Mouse (Mus musculus): ENCODE measurements at regions not wholly inside any gene's neighbourhood (a gene's known extent, or its start where the extent isn't known, plus 50 kb on each side); places are given as distances from the start of the nearest gene placed in this dataset.

GRCm38 (mm10) chr3:121021126-121021848 is 150.2 kb downstream of the Rwdd3 start:
- Histone ChIP-seq H3K9me3 (ENCODE audit: control insufficient read depth, low read length) (no peaks in the 10 kb centered on the region), H3K4me2 (ENCODE audit: low read depth) (no peak overlapping the region), H3K4me3 (ENCODE audit: insufficient read depth in 1 of 2, low read depth in 2 of 2, low read length in 2 of 2) (no peak overlapping the region), H3K27me3 (ENCODE audit: control insufficient read depth, insufficient read depth, low read length) (no peaks in the 10 kb centered on the region), H3K9ac (replicated peaks) (no peak overlapping the region), H3K27ac (no peak overlapping the region), H3K36me3 (replicated peaks; ENCODE audit: control insufficient read depth, insufficient read depth, low read depth) (no peaks in the 10 kb centered on the region), H3K4me1 (replicated peaks; ENCODE audit: control insufficient read depth in 2 of 2, insufficient read depth in 2 of 2, low read length in 1 of 2) (no peaks in the 10 kb centered on the region)
- ATAC-seq (ENCODE audit: insufficient read depth) (no peak), DNase-seq (ENCODE audit: low read depth in 3 of 3, low spot score in 3 of 3) (no peak)
- TF ChIP-seq EP300 (IDR thresholded peaks at IDR 0.05; ENCODE audit: low read depth) = no peak
- TF ChIP-seq CTCF (IDR thresholded peaks at IDR 0.05; ENCODE audit: low read depth) = no peak
- WGBS (ENCODE audit: insufficient replicate concordance) = 59% methylated on average over 4 of the region's 4 CpGs

GRCm38 (mm10) chr3:121009223-121009622 is 162.3 kb downstream of the Rwdd3 start:
- Histone ChIP-seq H3K9me3 (ENCODE audit: control insufficient read depth, low read length) (no peaks in the 10 kb centered on the region), H3K4me2 (ENCODE audit: low read depth) (no peak overlapping the region), H3K27ac (no peak overlapping the region), H3K27me3 (ENCODE audit: control insufficient read depth, insufficient read depth, low read length) (no peaks in the 10 kb centered on the region), H3K9ac (replicated peaks) (no peak overlapping the region), H3K4me3 (ENCODE audit: insufficient read depth in 1 of 2, low read depth in 2 of 2, low read length in 2 of 2) (no peak overlapping the region), H3K36me3 (replicated peaks; ENCODE audit: control insufficient read depth, insufficient read depth, low read depth) (no peaks in the 10 kb centered on the region), H3K4me1 (replicated peaks; ENCODE audit: control insufficient read depth in 2 of 2, insufficient read depth in 2 of 2, low read length in 1 of 2) (no peaks in the 10 kb centered on the region)
- DNase-seq (ENCODE audit: low read depth in 3 of 3, low spot score in 3 of 3) (no peak), ATAC-seq (ENCODE audit: insufficient read depth) (no peak)
- 64% methylated on average over 6 of the region's 6 CpGs for WGBS (ENCODE audit: insufficient replicate concordance)
- TF ChIP-seq CTCF (IDR thresholded peaks at IDR 0.05; ENCODE audit: low read depth) (no peak), EP300 (IDR thresholded peaks at IDR 0.05; ENCODE audit: low read depth) (no peak)

GRCm38 (mm10) chr3:120983556-120984270 is 187.8 kb downstream of the Rwdd3 start:
- WGBS (ENCODE audit: insufficient replicate concordance) = 60% methylated on average over 17 of the region's 17 CpGs
- no peak overlapping the region for H3K4me2 ChIP-seq (ENCODE audit: low read depth)
- no peak for ATAC-seq (ENCODE audit: insufficient read depth)
- H3K9me3 ChIP-seq (ENCODE audit: control insufficient read depth, low read length) = no peaks in the 10 kb centered on the region
- no peaks in the 10 kb centered on the region for H3K4me1 ChIP-seq (replicated peaks; ENCODE audit: control insufficient read depth in 2 of 2, insufficient read depth in 2 of 2, low read length in 1 of 2)
- DNase-seq (ENCODE audit: low read depth in 3 of 3, low spot score in 3 of 3) = no peak
- H3K27ac ChIP-seq = no peak overlapping the region
- H3K9ac ChIP-seq (replicated peaks) = no peak overlapping the region
- no peaks in the 10 kb centered on the region for H3K36me3 ChIP-seq (replicated peaks; ENCODE audit: control insufficient read depth, insufficient read depth, low read depth)
- no peaks in the 10 kb centered on the region for H3K27me3 ChIP-seq (ENCODE audit: control insufficient read depth, insufficient read depth, low read length)
- TF ChIP-seq CTCF (IDR thresholded peaks at IDR 0.05; ENCODE audit: low read depth) = no peak
- no peak for TF ChIP-seq EP300 (IDR thresholded peaks at IDR 0.05; ENCODE audit: low read depth)
- H3K4me3 ChIP-seq (ENCODE audit: insufficient read depth in 1 of 2, low read depth in 2 of 2, low read length in 2 of 2) = no peak overlapping the region

- DNase-seq (ENCODE audit: low read depth in 3 of 3, low spot score in 3 of 3) (no peak), ATAC-seq (ENCODE audit: insufficient read depth) (no peak)
- Histone ChIP-seq H3K4me3 (ENCODE audit: insufficient read depth in 1 of 2, low read depth in 2 of 2, low read length in 2 of 2) (no peak overlapping the region), H3K4me2 (ENCODE audit: low read depth) (no peak overlapping the region), H3K9me3 (ENCODE audit: control insufficient read depth, low read length) (no peaks in the 10 kb centered on the region), H3K27me3 (ENCODE audit: control insufficient read depth, insufficient read depth, low read length) (no peaks in the 10 kb centered on the region), H3K27ac (no peak overlapping the region), H3K4me1 (replicated peaks; ENCODE audit: control insufficient read depth in 2 of 2, insufficient read depth in 2 of 2, low read length in 1 of 2) (no peaks in the 10 kb centered on the region), H3K9ac (replicated peaks) (no peak overlapping the region), H3K36me3 (replicated peaks; ENCODE audit: control insufficient read depth, insufficient read depth, low read depth) (no peaks in the 10 kb centered on the region)
- TF ChIP-seq CTCF (IDR thresholded peaks at IDR 0.05; ENCODE audit: low read depth) = no peak
- 21% methylated on average over 10 of the region's 10 CpGs for WGBS (ENCODE audit: insufficient replicate concordance)
These were observed 188.5 kb downstream of the Rwdd3 start for GRCm38 (mm10) chr3:120982795-120983555.

- no peak for DNase-seq (ENCODE audit: low read depth in 3 of 3, low spot score in 3 of 3)
These were observed 189.3 kb downstream of the Rwdd3 start for GRCm38 (mm10) chr3:120982218-120982617.

More at GRCm38 (mm10) chr3:120982218-120982617, 189.3 kb downstream of the Rwdd3 start:
- H3K27me3 ChIP-seq (ENCODE audit: control insufficient read depth, insufficient read depth, low read length) = no peaks in the 10 kb centered on the region
- no peak overlapping the region for H3K4me2 ChIP-seq (ENCODE audit: low read depth)
- H3K27ac ChIP-seq = no peak overlapping the region
- no peaks in the 10 kb centered on the region for H3K4me1 ChIP-seq (replicated peaks; ENCODE audit: control insufficient read depth in 2 of 2, insufficient read depth in 2 of 2, low read length in 1 of 2)
- ATAC-seq (ENCODE audit: insufficient read depth) = no peak
- no peaks in the 10 kb centered on the region for H3K36me3 ChIP-seq (replicated peaks; ENCODE audit: control insufficient read depth, insufficient read depth, low read depth)
- 15% methylated on average over 4 of the region's 4 CpGs for WGBS (ENCODE audit: insufficient replicate concordance)
- no peak overlapping the region for H3K4me3 ChIP-seq (ENCODE audit: insufficient read depth in 1 of 2, low read depth in 2 of 2, low read length in 2 of 2)
- no peak for TF ChIP-seq CTCF (IDR thresholded peaks at IDR 0.05; ENCODE audit: low read depth)
- no peak for TF ChIP-seq EP300 (IDR thresholded peaks at IDR 0.05; ENCODE audit: low read depth)
- H3K9me3 ChIP-seq (ENCODE audit: control insufficient read depth, low read length) = no peaks in the 10 kb centered on the region
- no peak overlapping the region for H3K9ac ChIP-seq (replicated peaks)
